Mouse (Mus musculus) NIH3T3 (cell line): ENCODE measurements around the gene Vmn1r179.
"Not testable (repeated sequence)": the region's sequence is repeated elsewhere in the genome, so short reads cannot be mapped to it uniquely, and the experiment has no call there.

Source experiments
- DNase-seq: peaks from one replicate; pipeline ENCODE4 v3.0.0-alpha.2; 2012; ENCODE audit warnings: low read depth

Gene Vmn1r179

DNA sequence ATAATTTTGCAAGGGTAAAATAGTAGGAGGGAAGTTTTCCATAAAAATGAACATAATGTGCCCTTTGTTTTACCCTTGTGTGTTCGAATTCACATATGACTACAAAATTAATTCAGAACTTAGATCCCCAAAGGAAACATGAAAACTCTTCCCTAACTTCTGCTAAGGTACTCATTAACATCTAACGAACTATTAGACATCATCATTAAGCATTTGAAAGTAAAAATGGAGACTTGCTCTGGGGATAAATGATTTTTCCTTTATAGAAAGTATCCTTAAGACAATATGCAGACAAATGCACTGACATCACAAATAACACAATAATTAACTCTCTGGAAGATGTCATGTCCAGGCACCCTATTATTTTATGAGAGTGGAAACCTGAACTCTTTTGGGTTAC lies at the start of gene Vmn1r179:
TSS of gene Vmn1r179 (plus strand) at position 301 of the 400 bp plus-strand sequence.
- DNase-seq = no peak

DNA sequence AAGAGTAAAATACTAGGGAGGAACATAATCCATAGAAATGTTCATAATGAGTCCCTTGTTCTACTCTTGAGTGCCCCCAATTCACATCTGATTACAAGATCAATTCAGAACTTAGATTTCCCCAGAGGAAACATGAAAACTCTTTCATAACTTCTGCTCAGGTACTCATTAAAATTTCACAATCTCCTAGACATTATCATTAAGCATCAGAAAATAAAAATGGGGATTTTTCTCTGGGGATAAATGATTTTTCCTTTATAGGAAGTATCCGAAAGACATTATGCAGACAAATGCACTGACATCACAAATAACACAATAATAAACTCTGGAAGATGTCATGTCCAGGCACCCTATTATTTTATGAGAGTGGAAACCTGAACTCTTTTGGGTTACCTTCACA lies 35.1 kb upstream of the Vmn1r179 start, which contains the start of gene Vmn1r178:
TSS of gene Vmn1r178 (plus strand) at position 301 of the 400 bp plus-strand sequence.
- no peak for DNase-seq

DNA sequence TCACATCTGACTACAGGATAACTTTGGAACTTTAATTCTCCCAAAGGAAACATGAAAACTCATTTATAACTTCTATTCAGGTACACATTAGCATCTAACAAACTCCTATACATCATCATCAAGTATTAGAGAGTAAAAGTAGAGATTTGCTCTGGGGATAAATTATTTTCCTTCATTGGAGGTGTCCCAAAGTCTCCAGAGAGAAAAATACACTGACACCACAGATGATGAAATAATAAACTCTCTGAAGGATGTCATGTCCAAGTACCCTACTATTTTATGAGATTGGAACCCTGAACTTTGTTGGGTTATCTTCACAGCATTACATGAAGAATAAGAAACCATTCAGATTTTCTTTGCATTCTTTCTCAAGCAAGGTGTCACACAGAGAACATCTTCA lies 23.6 kb downstream of the Vmn1r179 start, which contains the start of gene Vmn1r180:
TSS of gene Vmn1r180 (plus strand) at position 301 of the 400 bp plus-strand sequence.
- DNase-seq = no peak

- DNase-seq = peak; percentile 60
These were observed 41.3 kb downstream of the Vmn1r179 start for GRCm38 (mm10) chr7:23968044-23968443.

- not testable (repeated sequence) for DNase-seq
These were observed 47.5 kb downstream of the Vmn1r179 start, which contains the start of gene Vmn1r181 for GRCm38 (mm10) chr7:23974315-23974714. TSS of gene Vmn1r181 (plus strand) at chr7:23974615.
